Mouse (Mus musculus) right cerebral cortex, postnatal 14 days (tissue): ENCODE measurements around the gene Pskh1.

Source experiments
- DNase-seq: peaks from one replicate; pipeline ENCODE4 v3.0.0; 2022

Pskh1 gene

GRCm38 (mm10) chr8:105893339-105893738, 6.9 kb upstream of the Pskh1 start, which contains the start of gene Nrn1l:
TSS of gene Nrn1l (plus strand) at chr8:105893567.
- DNase-seq = peak; percentile 68

DNA sequence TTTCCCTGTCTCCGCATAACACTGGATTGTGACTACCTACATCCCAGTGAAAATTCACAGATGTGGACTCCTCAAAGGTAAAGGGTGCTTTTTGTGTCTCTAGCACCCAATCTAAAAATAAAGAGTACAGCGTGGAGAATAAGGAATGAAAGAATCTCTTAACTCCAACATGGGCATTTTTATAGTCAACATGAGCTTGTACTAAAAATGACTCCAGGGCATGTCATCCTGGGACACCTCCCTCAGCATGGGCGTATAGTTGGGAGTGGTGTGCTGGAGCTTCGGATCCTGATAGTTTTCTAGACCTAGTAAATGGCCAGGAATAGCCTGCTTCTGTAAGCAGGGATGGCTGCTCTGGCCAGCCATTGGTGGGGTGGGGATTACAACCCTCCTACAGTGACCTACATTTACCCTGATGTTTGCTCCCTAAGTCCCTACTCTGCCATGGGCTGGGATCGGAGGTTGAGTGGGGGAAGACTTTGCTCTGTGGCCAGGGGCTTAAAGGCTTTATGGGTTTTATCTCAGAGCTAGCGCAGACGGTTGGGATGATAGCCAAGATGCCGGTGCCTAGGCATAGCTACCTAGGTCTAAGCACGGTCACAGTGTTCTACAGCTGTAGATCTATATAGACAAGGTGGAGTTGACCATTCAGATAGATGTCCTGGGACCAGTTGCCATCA, 2.3 kb upstream of the Pskh1 start:
- DNase-seq = no peak

GRCm38 (mm10) chr8:105900941-105901616, 838 bp downstream of the Pskh1 start:
- no peak for DNase-seq

DNA sequence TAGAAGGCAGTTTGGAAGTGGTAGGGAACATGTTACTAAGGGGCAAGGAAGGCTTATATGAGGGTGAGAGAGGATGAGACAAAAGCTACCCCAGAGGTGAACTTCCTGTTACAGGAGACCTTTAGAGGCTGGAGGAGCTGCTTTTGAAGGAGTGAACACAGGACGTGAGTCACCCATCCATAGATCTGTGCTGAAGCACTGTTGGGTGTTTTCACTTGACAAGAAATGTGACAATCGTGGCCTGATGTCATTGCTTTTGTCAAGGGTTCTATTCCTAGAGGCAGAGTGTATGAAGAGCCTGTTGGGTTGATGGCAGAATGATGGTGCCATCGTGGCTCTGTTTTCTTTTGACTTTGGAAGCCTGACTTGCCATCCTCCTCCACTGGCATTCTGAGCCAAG, 19.1 kb downstream of the Pskh1 start:
- no peak for DNase-seq

GRCm38 (mm10) chr8:105925123-105925522, 24.9 kb downstream of the Pskh1 start:
- no peak for DNase-seq

GRCm38 (mm10) chr8:105930602-105931001, 30.4 kb downstream of the Pskh1 start:
- peak; percentile 84 for DNase-seq

GRCm38 (mm10) chr8:105931271-105931670, 31.0 kb downstream of the Pskh1 start:
- no peak for DNase-seq

DNA sequence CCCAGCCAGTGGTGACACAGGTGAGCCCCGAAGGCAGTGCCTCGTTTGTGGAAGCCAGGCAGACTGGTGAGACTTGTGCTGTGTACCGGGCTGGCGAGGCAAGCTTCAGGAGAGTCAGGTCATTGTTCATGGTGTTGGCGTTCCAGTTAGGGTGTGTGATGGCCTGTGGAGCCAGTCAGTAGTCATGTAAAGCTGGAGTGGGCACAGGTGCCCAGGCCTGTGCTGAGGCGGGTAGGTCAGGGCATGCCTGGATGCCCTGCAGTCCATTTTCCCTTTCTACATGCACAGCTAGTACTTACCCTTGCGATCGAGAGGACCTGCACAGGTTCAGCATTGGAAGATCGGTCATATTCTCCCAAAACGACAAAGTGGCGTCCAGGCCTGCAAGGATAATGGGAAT, 32.3 kb downstream of the Pskh1 start:
- no peak for DNase-seq

DNA sequence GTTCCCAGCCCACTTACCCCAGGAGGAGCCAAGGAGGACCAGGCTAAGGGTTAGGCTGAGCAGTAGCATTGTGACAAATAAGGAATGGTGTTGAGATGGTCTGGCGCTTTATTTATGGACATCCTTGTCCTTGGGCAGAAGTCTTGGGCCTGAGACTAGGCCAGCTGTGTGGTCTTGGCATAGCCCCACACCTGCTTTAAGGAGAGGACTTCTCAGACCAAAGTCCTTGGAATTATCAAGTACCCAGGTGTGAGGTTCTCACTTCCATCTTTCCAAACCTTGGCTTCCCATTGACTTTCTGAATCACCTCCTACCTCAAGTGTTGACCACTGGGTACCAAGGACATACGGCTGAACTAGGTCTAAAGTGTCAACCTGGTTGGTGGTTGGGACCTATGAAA, 33.5 kb downstream of the Pskh1 start, which contains the start of gene Ctrl:
Gene Ctrl (minus strand): TSS at position 101 of the 400 bp plus-strand sequence.
- no peak for DNase-seq

GRCm38 (mm10) chr8:105935105-105935504, 34.9 kb downstream of the Pskh1 start:
- DNase-seq = no peak

DNA sequence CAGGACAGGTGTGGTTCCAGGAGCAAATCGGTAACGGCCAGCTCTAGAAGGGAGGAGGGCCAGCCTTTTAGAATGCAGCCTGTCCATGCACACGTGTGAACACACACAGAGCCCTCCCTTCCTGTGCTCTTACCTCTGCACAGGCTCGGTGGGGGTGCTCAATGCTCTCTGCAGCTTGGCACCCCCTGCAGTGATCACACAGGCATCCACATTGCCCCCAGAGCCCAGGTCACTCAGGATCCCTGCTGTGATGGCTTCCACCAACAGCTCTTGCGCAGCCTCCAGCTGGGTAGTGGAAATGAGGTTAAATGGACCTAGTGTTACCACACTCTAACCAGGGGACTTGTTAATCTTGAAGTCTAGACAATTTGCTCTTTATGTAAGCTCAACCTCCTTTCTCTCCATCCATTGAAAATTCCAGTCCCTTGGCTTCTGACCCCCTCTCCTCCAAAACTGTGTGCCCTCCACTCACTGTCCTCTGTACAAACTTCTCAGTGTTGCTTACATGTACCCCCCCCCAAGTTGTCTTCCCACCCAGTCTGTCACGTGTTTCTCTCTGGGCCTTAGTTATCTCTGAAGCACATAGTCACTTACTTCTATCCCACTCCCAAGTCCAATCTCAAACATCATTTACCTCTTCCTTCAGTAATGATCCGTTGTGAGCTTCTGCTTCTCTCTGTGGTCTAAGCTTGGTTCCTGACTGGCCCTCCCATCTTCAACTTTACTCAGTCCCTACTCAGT, 35.8 kb downstream of the Pskh1 start:
- DNase-seq = no peak

GRCm38 (mm10) chr8:105936866-105937475, 36.7 kb downstream of the Pskh1 start:
- DNase-seq = peak; percentile 77

GRCm38 (mm10) chr8:105937496-105938305, 37.5 kb downstream of the Pskh1 start:
- peak; percentile 43 for DNase-seq

GRCm38 (mm10) chr8:105938306-105938669, 38.0 kb downstream of the Pskh1 start, which contains the start of gene Psmb10:
TSS of gene Psmb10 (minus strand) at chr8:105938444.
- no peak for DNase-seq

- DNase-seq = no peak
Measured at GRCm38 (mm10) chr8:105942026-105942425, 41.8 kb downstream of the Pskh1 start.

DNA sequence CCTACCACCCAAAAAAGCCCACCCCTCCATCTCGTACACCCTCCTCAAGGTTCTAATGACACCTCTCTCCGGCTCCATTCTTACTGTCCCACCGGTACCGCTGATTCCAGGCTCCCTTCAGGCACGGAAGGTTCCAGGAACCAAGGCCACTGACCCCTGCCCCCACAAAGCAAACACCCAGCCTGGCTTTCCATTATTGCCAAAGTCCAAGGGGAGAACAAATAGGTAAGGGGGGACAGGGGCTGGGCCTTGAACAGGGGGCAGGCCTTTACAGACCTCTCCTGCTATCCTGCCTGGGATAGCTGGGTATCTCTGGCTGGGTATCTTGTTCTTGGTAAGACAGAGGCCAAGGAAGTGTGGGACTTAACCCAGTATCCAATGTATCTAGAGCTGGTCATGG, 42.3 kb downstream of the Pskh1 start:
- DNase-seq = no peak

GRCm38 (mm10) chr8:105943321-105943739, 43.1 kb downstream of the Pskh1 start, which contains the start of gene Lcat:
TSS of gene Lcat (minus strand) at chr8:105943382.
- no peak for DNase-seq

- peak; percentile 77 for DNase-seq
Measured at GRCm38 (mm10) chr8:105949350-105949749, 49.1 kb downstream of the Pskh1 start.

- DNase-seq = no peak
Measured at GRCm38 (mm10) chr8:105951057-105951659, 50.9 kb downstream of the Pskh1 start.

GRCm38 (mm10) chr8:105956556-105956955, 56.3 kb downstream of the Pskh1 start:
- DNase-seq = no peak

- DNase-seq = no peak
Measured at GRCm38 (mm10) chr8:105957813-105958212, 57.6 kb downstream of the Pskh1 start.

DNA sequence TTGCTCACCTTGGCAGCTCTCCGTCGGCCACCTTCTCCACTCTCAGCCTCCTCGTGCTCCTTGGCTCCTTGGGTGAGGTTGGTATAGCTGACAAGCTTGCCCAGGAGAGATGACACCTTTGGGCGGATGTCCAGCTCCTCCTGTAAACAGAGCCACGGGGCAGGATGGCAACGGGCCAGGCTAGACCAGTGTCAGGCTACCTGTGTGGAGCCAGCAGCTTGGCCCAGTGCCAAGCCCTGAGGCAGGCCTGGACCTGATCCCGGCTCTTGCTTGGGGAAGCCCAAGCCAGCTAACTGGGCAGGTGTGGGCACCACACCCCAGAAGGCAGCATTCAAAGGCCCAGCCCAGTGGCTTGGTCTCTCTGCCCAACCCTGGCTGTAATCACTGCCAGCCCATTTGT, 59.1 kb downstream of the Pskh1 start:
- no peak for DNase-seq
